Mouse (Mus musculus) stomach, embryonic 16.5 days (tissue): Measurements from ENCODE around the gene Dab2. TPM values are rescaled to one million over a fixed set of nuclear protein-coding genes. Genes with fewer than 3 reads are reported as not detected.
A peak's percentile ranks its signal among the peaks of the same experiment; 100 is the strongest.

Source experiments
- ATAC-seq: fragments of 200-750 bp; cut with Nextera tagmentation; 2 replicates; pipeline ENCODE4 v1.8.0; 2017; ENCODE audit warnings: moderate number of reproducible peaks, moderate TSS enrichment; ENCODE audit not compliant: insufficient read depth, low FRiP score
- H3K27ac ChIP-seq: fragments of 300-500 bp; sonication (generic); 2 replicates; pipeline ENCODE4 v1.5.1; 2014; ENCODE audit warnings: low read length
- H3K27me3 ChIP-seq: fragments of 300-500 bp; sonication (generic); 2 replicates; pipeline ENCODE4 v1.6.1; 2014; ENCODE audit warnings: low read length, control low read depth, mixed read lengths; ENCODE audit not compliant: control insufficient read depth, insufficient read depth
- H3K36me3 ChIP-seq: fragments of 300-500 bp; sonication (generic); 2 replicates; pipeline ENCODE4 v1.6.1; 2014; ENCODE audit warnings: low read length; ENCODE audit not compliant: control insufficient read depth, insufficient read depth
- H3K4me1 ChIP-seq: fragments of 300-500 bp; sonication (generic); 2 replicates; pipeline ENCODE4 v1.6.1; 2014; ENCODE audit warnings: low read length, control low read depth, mixed read lengths; ENCODE audit not compliant: control insufficient read depth, insufficient read depth
- H3K4me2 ChIP-seq: fragments of 300-500 bp; sonication (generic); 2 replicates; pipeline ENCODE4 v1.6.1; 2014; ENCODE audit warnings: low read depth, low read length, mixed read lengths
- H3K4me3 ChIP-seq: fragments of 300-500 bp; sonication (generic); replicated peaks from 2 replicates; pipeline ENCODE4 v1.5.1; 2014; ENCODE audit warnings: mild to moderate bottlenecking, low read length
- H3K9ac ChIP-seq: fragments of 300-500 bp; sonication (generic); 2 replicates; pipeline ENCODE4 v1.6.1; 2014; ENCODE audit warnings: low read length
- H3K9me3 ChIP-seq: fragments of 300-500 bp; sonication (generic); replicated peaks from 2 replicates; pipeline ENCODE4 v1.6.1; 2016; ENCODE audit warnings: low read length, control low read depth; ENCODE audit not compliant: control insufficient read depth
- WGBS: fragments of 180-500 bp; shearing (Covaris S2); extraction: QIAGEN DNeasy Blood & Tissue Kit; methylation state at CpG from one replicate; pipeline ENCODE4 v1.1.7; 2014; 5-methylcytosine and 5-hydroxymethylcytosine counted together
- polyA plus RNA-seq: library from polyadenylated mRNA; unstranded; fragments of >200 nt; fragmentation: Nextera tagmentation; extraction: Ambion mirVana; gene quantifications from 2 replicates; pipeline ENCODE4 v1.2.1, GENCODE M21; 2015

The Dab2 gene
- 46.1 and 50.0 TPM in 2 replicates for polyA plus RNA-seq

DNA sequence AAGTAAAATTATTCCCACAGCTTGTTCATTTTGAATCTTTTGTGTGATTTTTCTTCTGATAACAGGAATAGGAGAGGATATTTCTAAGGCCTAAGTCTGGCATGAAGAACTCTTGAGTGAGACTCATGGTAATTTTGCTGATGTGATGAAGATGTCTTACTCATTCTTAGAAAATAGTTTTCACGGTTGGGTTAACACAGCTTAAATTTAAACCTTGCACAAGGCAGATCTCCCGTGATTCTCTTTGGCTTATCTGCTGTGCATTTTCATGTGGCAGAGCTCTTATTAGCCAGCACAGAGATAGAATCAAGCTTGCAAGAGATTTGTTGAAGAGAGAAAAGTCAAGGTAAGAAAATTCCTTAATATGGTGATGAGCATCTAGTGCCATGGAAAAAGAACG, at the start of gene Dab2:
Gene Dab2, plus strand, starts transcription at position 235 of the 400 bp plus-strand sequence.
- H3K4me3 ChIP-seq = no peak within 1 kb of the TSS
- H3K36me3 ChIP-seq = no peaks in the 10 kb centered on the region
- H3K27ac ChIP-seq = no peak within 1 kb of the TSS
- no peak for ATAC-seq
- no peaks in the 10 kb centered on the region for H3K27me3 ChIP-seq
- WGBS = 90% methylated on average over 3 of the region's 3 CpGs
- no peak within 1 kb of the TSS for H3K9ac ChIP-seq
- H3K9me3 ChIP-seq = no peaks in the 10 kb centered on the region
- no peaks in the 10 kb centered on the region for H3K4me1 ChIP-seq
- H3K4me2 ChIP-seq = no peak within 1 kb of the TSS

- Histone ChIP-seq H3K4me1 (no peaks in the 10 kb centered on the region), H3K27ac (no peak overlapping the region), H3K4me2 (no peak overlapping the region), H3K27me3 (no peaks in the 10 kb centered on the region), H3K9ac (no peak overlapping the region), H3K4me3 (no peak overlapping the region), H3K9me3 (no peaks in the 10 kb centered on the region), H3K36me3 (no peaks in the 10 kb centered on the region)
- ATAC-seq = no peak
- WGBS = 87% methylated on average over 2 of the region's 2 CpGs
Observed at GRCm38 (mm10) chr15:6253471-6253870, 46.1 kb upstream of the Dab2 start.

DNA sequence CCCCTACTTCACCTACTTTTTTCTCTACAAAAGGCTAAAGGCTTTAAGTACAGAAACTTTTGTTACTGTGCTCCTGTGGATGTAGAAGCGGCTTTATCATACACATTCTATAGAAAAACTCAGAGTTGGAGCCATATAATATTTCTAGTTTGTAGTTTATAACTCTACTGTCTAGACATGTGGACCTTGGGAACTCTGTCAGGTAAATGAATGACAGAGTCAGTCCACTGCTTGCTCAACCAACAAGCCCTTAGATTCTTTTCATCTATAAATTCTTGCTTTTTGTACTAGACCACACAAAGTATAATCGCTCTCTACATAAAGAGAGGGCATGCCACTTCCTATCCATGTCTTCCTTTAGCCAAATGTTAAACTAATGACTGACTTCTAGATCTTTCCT, 45.2 kb upstream of the Dab2 start:
- H3K27ac ChIP-seq = no peak overlapping the region
- H3K9me3 ChIP-seq = no peaks in the 10 kb centered on the region
- no peak overlapping the region for H3K9ac ChIP-seq
- H3K27me3 ChIP-seq = no peaks in the 10 kb centered on the region
- H3K36me3 ChIP-seq = no peaks in the 10 kb centered on the region
- WGBS = 83% methylated on average over 2 of the region's 2 CpGs
- H3K4me1 ChIP-seq = no peaks in the 10 kb centered on the region
- H3K4me2 ChIP-seq = no peak overlapping the region
- H3K4me3 ChIP-seq = no peak overlapping the region
- ATAC-seq = no peak

DNA sequence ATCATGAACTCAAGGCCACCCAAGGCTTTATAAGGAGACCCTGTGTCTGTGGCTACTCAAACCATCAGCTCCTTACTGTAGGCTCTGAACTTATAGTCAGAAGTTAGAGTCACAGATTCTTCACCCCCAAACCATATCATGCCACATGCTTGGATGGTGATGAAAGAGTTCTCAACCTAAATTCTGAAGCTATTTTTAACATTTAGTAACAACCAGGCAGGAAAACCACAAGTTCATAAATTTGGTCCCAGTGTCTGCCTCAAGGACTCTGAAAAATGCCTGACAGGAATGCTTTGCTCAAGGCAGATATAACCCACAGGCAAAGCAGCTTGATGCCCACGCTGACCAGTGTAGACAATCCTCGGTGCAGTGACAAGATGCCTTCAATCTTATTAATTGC, 42.5 kb upstream of the Dab2 start:
- Histone ChIP-seq H3K4me3 (no peak overlapping the region), H3K36me3 (no peaks in the 10 kb centered on the region), H3K27ac (no peak overlapping the region), H3K27me3 (no peaks in the 10 kb centered on the region), H3K9me3 (no peaks in the 10 kb centered on the region), H3K9ac (no peak overlapping the region), H3K4me2 (no peak overlapping the region), H3K4me1 (peaks cover 9% of the 10 kb centered on the region)
- no peak for ATAC-seq
- 73% methylated on average over 2 of the region's 2 CpGs for WGBS

DNA sequence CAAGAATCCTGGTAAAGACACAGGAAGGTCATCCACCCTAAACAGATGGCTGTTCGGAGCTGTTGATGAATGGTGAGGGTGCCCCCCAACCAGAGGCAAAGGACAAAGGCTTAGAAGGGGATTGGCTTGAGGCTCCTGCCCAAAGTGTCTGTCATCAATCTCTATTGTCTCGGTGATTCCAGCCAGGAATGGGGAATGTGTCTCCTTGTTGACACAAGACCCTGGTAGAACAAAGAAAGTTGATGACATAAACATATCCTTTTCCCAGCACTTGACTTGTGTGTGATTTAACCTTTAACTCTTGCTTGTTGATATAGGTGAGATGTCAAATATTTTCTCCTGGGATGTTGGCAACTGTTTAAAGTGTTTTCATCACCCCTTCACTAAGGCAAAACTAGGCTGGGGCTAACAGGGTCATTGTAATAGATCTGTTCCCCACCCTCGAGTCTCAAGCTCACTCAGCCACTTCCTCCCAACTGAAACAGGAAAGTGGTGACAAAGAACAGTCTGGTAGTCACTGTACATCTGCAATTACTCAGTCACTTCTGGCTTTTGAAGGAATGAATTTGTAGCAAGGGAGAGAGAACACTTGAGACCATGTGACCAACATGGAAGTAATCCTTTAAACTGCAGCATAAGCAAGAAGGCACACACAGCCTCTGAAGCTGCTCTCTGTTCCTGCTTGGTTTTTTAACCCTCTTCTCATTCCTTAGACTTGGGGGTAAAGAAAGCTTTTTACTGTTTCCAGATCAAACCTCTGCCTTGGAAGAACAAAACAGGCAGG, 39.4 kb upstream of the Dab2 start:
- Histone ChIP-seq H3K9ac (no peak overlapping the region), H3K4me1 (peaks cover 9% of the 10 kb centered on the region), H3K9me3 (no peaks in the 10 kb centered on the region), H3K4me3 (no peak overlapping the region), H3K36me3 (no peaks in the 10 kb centered on the region), H3K4me2 (0 out of 2 replicates have a peak overlapping the region, but pooled peaks have one; percentile 12), H3K27ac (peak overlapping the region; percentile 74), H3K27me3 (no peaks in the 10 kb centered on the region)
- 28% methylated on average over 3 of the region's 3 CpGs for WGBS
- peak; percentile 66 for ATAC-seq

DNA sequence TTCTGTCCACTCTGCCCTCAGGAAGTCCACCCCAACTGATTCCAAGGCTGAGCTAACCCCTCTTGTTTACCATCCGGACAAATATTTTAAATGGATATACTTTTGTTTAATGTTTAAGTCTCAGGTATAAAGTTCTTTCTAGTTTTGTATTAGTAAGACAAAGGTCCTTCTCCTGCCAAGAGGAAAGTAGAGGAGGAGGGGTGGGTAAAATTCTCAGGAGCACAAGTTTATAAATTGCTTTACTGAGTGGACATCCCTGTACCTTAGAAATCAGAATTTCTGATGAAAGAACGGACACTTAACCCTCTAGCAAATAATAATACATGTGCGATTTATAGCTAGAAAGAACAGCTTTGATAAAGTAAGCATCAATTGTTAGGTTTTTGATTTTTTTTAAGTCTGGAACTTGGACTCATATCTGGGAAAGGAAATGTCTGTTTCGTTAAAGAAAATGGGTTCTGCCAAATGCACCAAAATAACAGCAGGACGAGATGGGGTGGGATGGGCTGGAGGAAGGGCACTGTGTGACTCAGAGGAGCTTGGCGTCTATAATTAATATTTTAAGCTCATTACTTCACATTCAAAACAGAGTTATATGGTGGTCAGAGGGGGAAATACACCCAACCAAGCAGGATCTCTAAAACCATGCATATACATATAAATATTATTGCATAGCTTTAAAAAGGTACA, 38.7 kb upstream of the Dab2 start:
- 0 out of 2 replicates have a peak, but pooled peaks have one; percentile 13 for ATAC-seq
- WGBS = 33% methylated on average over 6 of the region's 6 CpGs

DNA sequence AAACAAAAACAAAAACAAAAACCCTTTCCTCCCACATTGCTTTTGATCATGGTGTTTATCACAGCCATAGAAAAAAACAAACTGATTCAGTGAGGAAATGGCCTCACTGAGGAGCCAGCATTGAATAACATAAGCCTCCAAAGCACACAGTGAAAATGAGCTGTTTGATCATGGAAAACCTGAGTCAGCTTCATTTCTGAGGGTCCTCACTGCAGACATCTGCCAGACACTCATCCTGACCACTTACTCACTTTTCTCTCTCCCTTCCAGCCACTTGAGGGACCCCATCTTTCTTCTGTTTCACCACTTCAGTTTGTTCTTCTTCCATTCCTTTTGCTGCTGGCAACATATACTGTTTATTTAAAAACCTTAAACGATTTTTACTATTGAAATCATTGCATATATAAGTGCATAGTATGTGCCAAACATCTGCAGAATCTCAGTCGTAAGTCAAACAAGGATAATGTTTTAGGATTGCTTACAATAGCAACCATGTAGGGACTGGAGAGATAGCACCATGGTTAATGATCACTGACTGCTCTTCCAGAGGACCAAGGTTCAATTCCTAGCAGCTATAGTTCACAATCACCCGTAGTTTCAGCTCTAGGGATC, 32.3 kb upstream of the Dab2 start:
- Histone ChIP-seq H3K9ac (no peak overlapping the region), H3K27ac (no peak overlapping the region), H3K4me3 (no peak overlapping the region), H3K4me2 (no peak overlapping the region), H3K4me1 (peaks cover 3% of the 10 kb centered on the region; the same call in 1 of the 2 replicates), H3K9me3 (no peaks in the 10 kb centered on the region), H3K36me3 (no peaks in the 10 kb centered on the region), H3K27me3 (no peaks in the 10 kb centered on the region)
- whole genome bisulfite sequencing = 33% methylated on average over 3 of the region's 3 CpGs
- peak; percentile 64 for ATAC-seq

More for the DNA sequence above, 38.7 kb upstream of the Dab2 start:
- peak overlapping the region; percentile 74 for H3K27ac ChIP-seq
- H3K4me3 ChIP-seq = no peak overlapping the region
- H3K27me3 ChIP-seq = no peaks in the 10 kb centered on the region
- peaks cover 9% of the 10 kb centered on the region for H3K4me1 ChIP-seq
- no peaks in the 10 kb centered on the region for H3K9me3 ChIP-seq
- H3K4me2 ChIP-seq = 0 out of 2 replicates have a peak overlapping the region, but pooled peaks have one; percentile 12
- H3K36me3 ChIP-seq = no peaks in the 10 kb centered on the region
- no peak overlapping the region for H3K9ac ChIP-seq

DNA sequence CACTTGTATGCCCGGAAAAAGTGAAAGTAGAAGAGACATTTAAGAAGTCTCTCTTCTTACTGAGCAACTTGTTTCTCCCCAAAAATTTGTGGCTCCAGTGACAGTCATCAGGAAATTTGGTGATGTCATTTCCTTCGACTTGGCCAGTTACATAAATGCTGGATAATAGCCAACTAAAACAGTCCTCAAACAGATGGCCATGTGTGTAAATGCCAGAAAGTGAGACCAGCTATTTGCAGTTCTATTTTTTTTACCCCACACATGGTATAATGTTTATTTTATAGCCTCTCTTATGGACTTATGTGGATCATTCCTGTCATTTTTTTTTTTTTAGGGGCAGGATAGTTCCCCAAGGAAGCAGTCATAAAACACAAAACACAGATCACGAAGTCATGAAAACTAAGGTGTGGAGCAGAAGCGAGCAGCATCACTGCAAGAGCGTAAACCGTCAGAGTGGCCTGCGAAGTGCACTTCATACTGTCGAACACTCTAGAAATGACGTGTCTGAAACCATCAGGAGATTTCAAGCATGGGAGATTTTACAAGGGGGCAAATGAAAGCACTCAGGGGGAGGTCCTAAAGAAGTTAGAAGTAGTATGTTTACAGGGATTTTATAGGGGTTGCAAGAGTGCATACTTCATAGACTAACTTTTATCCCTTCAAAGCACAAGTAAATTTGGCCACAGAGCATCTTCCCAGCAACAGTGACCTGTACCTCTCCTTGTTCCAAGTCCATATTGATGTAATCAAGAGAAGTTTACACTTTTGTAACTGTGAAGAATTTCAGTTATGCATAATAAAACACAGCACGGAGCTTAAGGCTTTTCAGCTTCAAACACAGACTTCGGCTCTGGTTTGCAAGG, 20.8 kb upstream of the Dab2 start:
- H3K36me3 ChIP-seq = no peaks in the 10 kb centered on the region
- H3K4me1 ChIP-seq = peaks cover 15% of the 10 kb centered on the region
- WGBS = 45% methylated on average over 11 of the region's 11 CpGs
- H3K9me3 ChIP-seq = no peaks in the 10 kb centered on the region
- H3K9ac ChIP-seq = no peak overlapping the region
- H3K4me2 ChIP-seq = no peak overlapping the region
- H3K4me3 ChIP-seq = no peak overlapping the region
- ATAC-seq = no peak
- no peak overlapping the region for H3K27ac ChIP-seq
- H3K27me3 ChIP-seq = no peaks in the 10 kb centered on the region
